Mouse (Mus musculus): ENCODE measurements around the gene Syngap1. TPM values are rescaled to one million over a fixed set of nuclear protein-coding genes. Genes with fewer than 3 reads are reported as not detected.
"Not testable (repeated sequence)": the region's sequence is repeated elsewhere in the genome, so short reads cannot be mapped to it uniquely, and the experiment has no call there.

The Syngap1 gene
- 0.25 and 0.44 TPM in 2 replicates for polyA plus RNA-seq (2015; fragmentation: Nextera tagmentation; extraction: Ambion mirVana)

DNA sequence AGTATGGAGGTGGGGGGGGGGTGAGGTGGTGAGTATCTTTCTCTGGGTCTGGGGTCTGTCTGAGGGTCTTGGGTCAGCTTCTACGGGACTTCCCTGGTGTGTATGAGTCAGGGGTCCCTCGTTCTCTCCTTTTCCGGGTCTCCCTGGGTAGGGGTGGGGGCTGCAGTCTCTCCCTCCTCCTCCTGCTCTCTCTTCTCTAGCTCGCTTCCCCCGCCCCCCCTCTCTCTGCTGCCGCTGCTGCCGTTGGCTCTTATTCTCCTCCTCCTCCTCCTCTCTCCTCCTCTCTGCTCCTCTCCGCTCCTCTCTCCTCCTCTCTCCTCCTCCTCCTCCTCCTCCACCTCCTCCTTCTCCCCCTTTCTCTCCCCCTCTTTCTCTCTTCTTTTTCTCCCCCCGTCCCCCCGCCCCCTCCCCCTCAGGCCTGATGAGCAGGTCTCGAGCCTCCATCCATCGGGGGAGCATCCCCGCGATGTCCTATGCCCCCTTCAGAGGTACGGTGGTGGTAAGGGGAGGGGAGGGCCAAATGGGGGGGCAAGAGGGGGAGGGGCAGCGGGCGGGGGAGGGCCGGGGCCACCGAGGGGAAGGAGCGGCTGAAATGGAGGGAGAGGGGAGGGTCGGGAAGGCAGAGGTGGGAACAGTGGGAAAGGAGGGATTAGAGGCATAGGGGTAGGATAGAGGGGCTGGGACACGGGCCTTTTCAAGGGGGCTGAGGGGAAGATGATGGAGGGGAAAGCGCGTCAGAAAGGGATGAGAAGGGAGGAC, at the start of gene Syngap1:
Gene Syngap1, plus strand, starts transcription at position 223 of the 759 bp plus-strand sequence.
- Histone ChIP-seq H3K27me3 (peaks cover 5% of the 10 kb centered on the region; the same call in 1 of the 2 replicates), H3K4me2 (peak within 1 kb of the TSS; percentile 97), H3K36me3 (peaks cover 19% of the 10 kb centered on the region), H3K9me3 (replicated peaks) (no peaks in the 10 kb centered on the region), H3K4me3 (replicated peaks) (peak within 1 kb of the TSS; percentile 69), H3K27ac (peak within 1 kb of the TSS; percentile 95), H3K9ac (peak within 1 kb of the TSS; percentile 93), H3K4me1 (replicated peaks) (peaks cover 52% of the 10 kb centered on the region)
- ATAC-seq (ENCODE audit: low read depth): no peak
- no peak for DNase-seq
- 5% methylated on average over 20 of the region's 24 CpGs for WGBS (ENCODE audit: insufficient replicate concordance)

GRCm38 (mm10) chr17:26892635-26893375, 48.2 kb upstream of the Syngap1 start:
- DNase-seq (no peak), ATAC-seq (ENCODE audit: low read depth) (no peak)
- H3K9me3 ChIP-seq (replicated peaks): no peaks in the 10 kb centered on the region; the same call in 1 of the 2 replicates
- WGBS (ENCODE audit: insufficient replicate concordance): 62% methylated on average over 16 of the region's 16 CpGs
- H3K27me3 ChIP-seq: peaks cover 9% of the 10 kb centered on the region
- no peaks in the 10 kb centered on the region for H3K36me3 ChIP-seq
- H3K4me3 ChIP-seq (replicated peaks): no peak overlapping the region
- peaks cover 8% of the 10 kb centered on the region; the same call in 1 of the 2 replicates for H3K4me1 ChIP-seq (replicated peaks)
- no peak overlapping the region for H3K27ac ChIP-seq
- no peak overlapping the region for H3K9ac ChIP-seq
- H3K4me2 ChIP-seq: no peak overlapping the region

GRCm38 (mm10) chr17:26893492-26893891, 47.6 kb upstream of the Syngap1 start:
- no peak overlapping the region for H3K27ac ChIP-seq
- ATAC-seq (ENCODE audit: low read depth) (no peak), DNase-seq (no peak)
- H3K4me1 ChIP-seq (replicated peaks): peaks cover 8% of the 10 kb centered on the region; the same call in 1 of the 2 replicates
- no peak overlapping the region for H3K4me3 ChIP-seq (replicated peaks)
- 57% methylated on average over 6 of the region's 6 CpGs for WGBS (ENCODE audit: insufficient replicate concordance)
- H3K9ac ChIP-seq: no peak overlapping the region
- no peaks in the 10 kb centered on the region; the same call in 1 of the 2 replicates for H3K9me3 ChIP-seq (replicated peaks)
- peaks cover 12% of the 10 kb centered on the region for H3K27me3 ChIP-seq
- H3K4me2 ChIP-seq: no peak overlapping the region
- no peaks in the 10 kb centered on the region for H3K36me3 ChIP-seq

DNA sequence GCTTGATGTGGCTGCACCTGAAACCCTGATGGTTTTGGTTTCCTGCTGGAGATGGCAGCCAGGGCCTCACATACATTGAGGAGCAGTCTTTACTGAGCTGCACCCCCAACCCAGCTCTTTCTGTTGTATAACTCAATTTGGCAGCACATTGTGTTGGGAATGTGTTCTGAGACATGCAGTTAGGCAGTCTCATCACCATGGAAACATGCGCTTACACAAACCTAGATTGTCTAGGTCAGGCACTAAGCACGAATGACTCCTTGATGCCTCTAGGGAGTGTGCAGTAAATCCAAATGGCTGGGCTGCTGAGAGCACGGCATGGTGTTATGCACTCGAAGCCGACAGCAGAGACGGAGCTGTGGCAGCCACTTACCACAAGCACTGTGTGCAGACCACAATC, 46.7 kb upstream of the Syngap1 start:
- H3K4me1 ChIP-seq (replicated peaks): peaks cover 8% of the 10 kb centered on the region; the same call in 1 of the 2 replicates
- no peak overlapping the region for H3K27ac ChIP-seq
- no peak for ATAC-seq (ENCODE audit: low read depth)
- H3K9me3 ChIP-seq (replicated peaks): no peaks in the 10 kb centered on the region; the same call in 1 of the 2 replicates
- no peak overlapping the region for H3K9ac ChIP-seq
- H3K36me3 ChIP-seq: no peaks in the 10 kb centered on the region
- no peak for DNase-seq
- peaks cover 12% of the 10 kb centered on the region for H3K27me3 ChIP-seq
- H3K4me2 ChIP-seq: no peak overlapping the region
- no peak overlapping the region for H3K4me3 ChIP-seq (replicated peaks)
- WGBS (ENCODE audit: insufficient replicate concordance): 73% methylated on average over 6 of the region's 6 CpGs

DNA sequence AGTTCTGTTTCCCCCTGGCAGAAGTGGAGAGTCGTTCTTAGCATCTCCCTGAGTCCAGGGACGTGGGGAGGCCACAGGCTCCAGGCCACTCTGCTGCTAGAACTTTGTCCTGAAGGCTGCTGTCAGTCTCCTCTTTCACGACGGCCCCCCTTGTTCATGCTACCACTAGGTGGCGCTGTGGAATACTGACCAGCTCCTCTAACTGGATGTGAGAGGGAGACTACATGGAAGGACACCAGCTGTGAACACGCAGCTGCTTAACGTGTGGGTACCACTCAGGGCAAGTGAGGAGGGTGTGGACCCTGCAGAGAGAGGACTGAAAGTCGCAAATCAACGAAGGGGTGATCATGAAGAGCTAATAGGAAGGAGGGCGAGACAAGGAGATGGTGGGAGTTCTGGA, 45.5 kb upstream of the Syngap1 start:
- WGBS (ENCODE audit: insufficient replicate concordance): 12% methylated on average over 10 of the region's 10 CpGs
- ATAC-seq (ENCODE audit: low read depth): no peak

DNA sequence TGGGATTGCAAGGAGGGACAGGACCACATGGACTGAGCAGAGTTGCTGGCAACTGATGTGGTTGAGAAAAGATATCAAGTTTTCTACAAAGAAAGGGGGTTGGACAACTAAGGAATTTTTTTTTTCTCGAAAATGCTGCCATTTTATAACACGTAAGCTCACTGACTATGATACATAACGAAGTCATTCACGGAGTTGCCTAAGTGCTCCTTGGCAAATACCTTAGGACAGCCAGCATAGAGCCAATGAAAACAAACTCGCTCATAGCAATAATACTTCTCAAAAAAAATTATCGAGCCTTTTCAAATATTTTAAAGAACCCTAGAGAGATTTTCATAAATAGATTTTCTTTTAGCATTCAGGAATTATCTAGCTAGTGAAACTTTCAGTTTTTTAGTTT, 40.1 kb upstream of the Syngap1 start:
- Histone ChIP-seq H3K4me1 (replicated peaks) (no peaks in the 10 kb centered on the region), H3K4me3 (replicated peaks) (no peak overlapping the region), H3K9me3 (replicated peaks) (no peaks in the 10 kb centered on the region), H3K9ac (no peak overlapping the region), H3K4me2 (no peak overlapping the region), H3K36me3 (no peaks in the 10 kb centered on the region), H3K27me3 (peaks cover 10% of the 10 kb centered on the region; the same call in 1 of the 2 replicates), H3K27ac (no peak overlapping the region)
- no peak for ATAC-seq (ENCODE audit: low read depth)
- no peak for DNase-seq
- WGBS (ENCODE audit: insufficient replicate concordance): 65% methylated on average over 6 of the region's 6 CpGs

More for the DNA sequence above, 45.5 kb upstream of the Syngap1 start:
- Histone ChIP-seq H3K27me3 (peaks cover 12% of the 10 kb centered on the region), H3K9me3 (replicated peaks) (no peaks in the 10 kb centered on the region; the same call in 1 of the 2 replicates), H3K4me2 (no peak overlapping the region), H3K4me1 (replicated peaks) (peaks cover 8% of the 10 kb centered on the region; the same call in 1 of the 2 replicates), H3K27ac (no peak overlapping the region), H3K9ac (no peak overlapping the region), H3K4me3 (replicated peaks) (no peak overlapping the region), H3K36me3 (no peaks in the 10 kb centered on the region)
- DNase-seq: peak; percentile 51

- H3K36me3 ChIP-seq: no peaks in the 10 kb centered on the region
- H3K4me1 ChIP-seq (replicated peaks): no peaks in the 10 kb centered on the region
- 41% methylated on average over 5 of the region's 5 CpGs for WGBS (ENCODE audit: insufficient replicate concordance)
- no peaks in the 10 kb centered on the region for H3K9me3 ChIP-seq (replicated peaks)
- DNase-seq: no peak
- H3K9ac ChIP-seq: no peak overlapping the region
- no peak overlapping the region for H3K4me2 ChIP-seq
- no peak for ATAC-seq (ENCODE audit: low read depth)
- H3K27me3 ChIP-seq: no peaks in the 10 kb centered on the region
- H3K4me3 ChIP-seq (replicated peaks): no peak overlapping the region
- no peak overlapping the region for H3K27ac ChIP-seq
These were observed 36.7 kb upstream of the Syngap1 start for GRCm38 (mm10) chr17:26904320-26904719.

GRCm38 (mm10) chr17:26907506-26907905, 33.5 kb upstream of the Syngap1 start:
- not testable (repeated sequence) for DNase-seq; H3K4me2 ChIP-seq; H3K9ac ChIP-seq; H3K27ac ChIP-seq; H3K4me1 ChIP-seq (replicated peaks); H3K4me3 ChIP-seq (replicated peaks); H3K9me3 ChIP-seq (replicated peaks); ATAC-seq (ENCODE audit: low read depth); H3K27me3 ChIP-seq; H3K36me3 ChIP-seq
- 82% methylated on average over 15 of the region's 15 CpGs for WGBS (ENCODE audit: insufficient replicate concordance)

DNA sequence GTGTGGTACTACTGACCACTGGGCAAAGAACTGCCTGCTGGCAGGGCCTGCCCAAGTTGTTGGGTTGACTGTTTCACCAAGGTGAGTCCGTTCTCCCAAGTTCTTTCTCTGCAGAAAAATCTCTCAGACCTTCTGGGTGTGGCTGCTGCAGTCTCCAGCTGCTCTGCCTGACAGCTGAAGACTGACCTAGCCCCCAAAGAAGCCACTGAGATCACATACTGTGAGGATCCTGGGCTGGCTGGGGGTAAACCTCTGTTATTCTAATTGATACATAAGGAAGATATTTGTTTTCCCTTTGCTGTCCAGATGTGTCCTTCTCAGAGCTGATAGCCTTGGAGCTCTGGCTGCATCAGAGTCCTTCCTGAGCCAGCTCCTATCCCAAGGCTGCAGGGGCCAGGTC, 25.8 kb upstream of the Syngap1 start:
- H3K4me1 ChIP-seq (replicated peaks): peaks cover 27% of the 10 kb centered on the region
- no peaks in the 10 kb centered on the region for H3K9me3 ChIP-seq (replicated peaks)
- 44% methylated on average over 1 of the region's 1 CpGs for WGBS (ENCODE audit: insufficient replicate concordance)
- no peak overlapping the region for H3K4me3 ChIP-seq (replicated peaks)
- no peak overlapping the region for H3K27ac ChIP-seq
- H3K36me3 ChIP-seq: peaks cover 7% of the 10 kb centered on the region; the same call in 1 of the 2 replicates
- DNase-seq (no peak), ATAC-seq (ENCODE audit: low read depth) (no peak)
- no peak overlapping the region for H3K9ac ChIP-seq
- H3K27me3 ChIP-seq: no peaks in the 10 kb centered on the region
- H3K4me2 ChIP-seq: no peak overlapping the region

DNA sequence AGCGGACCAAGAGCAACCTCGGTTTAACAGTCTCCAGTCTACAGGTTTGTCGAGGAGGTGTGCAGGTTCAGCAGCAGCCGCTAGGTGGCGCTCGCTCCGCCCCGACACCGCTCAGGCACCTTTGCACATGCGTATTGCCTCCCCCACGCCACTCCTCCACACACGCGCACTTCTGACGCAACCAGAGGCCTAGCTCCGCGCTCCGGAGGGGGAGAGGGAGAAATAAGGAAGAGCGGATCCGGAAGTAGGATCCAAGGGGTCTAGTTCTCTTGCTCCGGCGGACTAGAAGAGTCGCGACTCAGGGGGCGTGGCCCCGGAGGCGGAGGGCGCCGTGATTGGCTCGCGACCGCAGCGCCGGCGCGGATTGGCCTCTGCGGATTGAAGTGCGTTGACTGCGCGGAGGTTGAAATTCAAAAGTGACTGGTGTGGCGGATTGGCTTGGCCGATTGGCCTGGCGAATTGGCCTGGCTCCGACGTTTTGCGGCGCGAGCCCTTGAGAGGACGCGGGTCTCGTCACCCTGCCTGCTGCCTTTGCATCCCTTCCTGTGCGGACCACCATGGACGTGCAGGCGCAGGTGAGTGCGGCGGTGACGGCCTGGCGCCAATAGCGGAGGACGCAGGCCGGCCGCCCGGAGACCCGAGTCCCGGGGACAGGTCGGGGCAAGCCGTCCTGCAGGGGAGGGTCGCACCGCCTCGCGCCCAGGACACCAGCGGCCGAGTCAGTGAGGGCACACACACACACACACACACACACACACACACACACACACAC, 24.2 kb upstream of the Syngap1 start, which contains the start of gene Kifc5b:
Gene Kifc5b, plus strand, starts transcription at position 381 of the 772 bp plus-strand sequence.
- ATAC-seq (ENCODE audit: low read depth) (peak; percentile 96), DNase-seq (peak; percentile 98)
- no peaks in the 10 kb centered on the region for H3K27me3 ChIP-seq
- H3K27ac ChIP-seq: peak within 1 kb of the TSS; percentile 85
- H3K4me3 ChIP-seq (replicated peaks): peak within 1 kb of the TSS; percentile 86
- H3K4me1 ChIP-seq (replicated peaks): peaks cover 32% of the 10 kb centered on the region
- H3K9ac ChIP-seq: peak within 1 kb of the TSS; percentile 91
- H3K4me2 ChIP-seq: peak within 1 kb of the TSS; percentile 78
- H3K36me3 ChIP-seq: peaks cover 23% of the 10 kb centered on the region
- WGBS (ENCODE audit: insufficient replicate concordance): under 1% methylated on average over 72 of the region's 72 CpGs
- H3K9me3 ChIP-seq (replicated peaks): no peaks in the 10 kb centered on the region

- not testable (repeated sequence) for H3K9me3 ChIP-seq (replicated peaks); H3K27me3 ChIP-seq; ATAC-seq (ENCODE audit: low read depth); DNase-seq
- Histone ChIP-seq H3K27ac (peak overlapping the region; percentile 85), H3K4me3 (replicated peaks) (peak overlapping the region; percentile 86), H3K9ac (peak overlapping the region; percentile 91), H3K4me1 (replicated peaks) (peaks cover 32% of the 10 kb centered on the region), H3K36me3 (peaks cover 28% of the 10 kb centered on the region), H3K4me2 (peak overlapping the region; percentile 78)
- 2% methylated on average over 12 of the region's 12 CpGs for WGBS (ENCODE audit: insufficient replicate concordance)
These were observed 23.5 kb upstream of the Syngap1 start for GRCm38 (mm10) chr17:26917560-26917959.

Data from liver, embryonic 13.5 days (tissue).